Mouse (Mus musculus): ENCODE data around the gene Mknk2.

Mknk2 gene

DNA sequence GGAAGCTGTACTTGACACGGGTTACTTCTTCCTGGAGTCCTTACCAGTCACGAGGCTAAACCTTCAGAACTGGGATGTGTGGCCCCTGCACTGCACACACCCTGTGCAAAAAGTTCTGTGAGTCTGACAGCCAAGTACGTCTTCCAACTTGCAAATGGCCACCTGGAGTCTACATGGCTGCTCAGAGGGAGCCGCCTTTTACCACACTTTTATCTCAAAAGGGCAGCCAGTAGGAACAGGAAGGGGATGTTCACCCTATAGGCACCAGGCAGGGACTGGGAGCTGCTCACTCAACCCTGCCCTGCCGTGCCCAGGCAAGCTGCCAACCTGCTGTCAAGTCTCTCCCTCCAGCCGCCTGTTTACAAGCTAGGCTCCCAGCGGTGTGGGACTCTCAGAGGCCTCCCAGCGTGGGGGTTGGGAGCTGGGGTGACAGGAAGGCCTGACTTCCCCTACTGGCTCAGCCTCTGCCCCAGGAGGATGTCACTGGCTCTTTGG lies at the start of gene Mknk2:
TSS of gene Mknk2 (minus strand) at position 171 of the 495 bp plus-strand sequence.
- peak; percentile 97 to 99 for DNase-seq

DNA sequence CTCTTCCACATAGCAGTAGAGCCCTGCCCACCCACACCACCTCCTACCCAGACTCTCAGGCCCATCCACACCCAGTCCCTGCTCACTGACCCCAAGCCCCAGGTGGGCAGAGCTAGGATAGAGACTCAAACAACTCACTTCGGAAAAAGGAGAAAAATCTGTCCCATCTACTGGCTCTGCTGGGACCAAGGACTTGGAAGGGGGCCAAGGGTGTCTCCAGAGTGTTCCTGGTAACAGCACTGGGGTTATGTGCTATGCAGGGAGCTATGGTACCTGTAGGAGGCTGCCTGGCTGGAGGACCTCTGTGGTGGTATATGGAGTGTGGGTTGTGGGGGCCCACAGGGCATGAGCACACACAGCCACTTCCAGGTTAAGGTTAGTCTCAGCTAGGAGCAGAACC lies 39.4 kb upstream of the Mknk2 start:
- DNase-seq, result no peak

DNA sequence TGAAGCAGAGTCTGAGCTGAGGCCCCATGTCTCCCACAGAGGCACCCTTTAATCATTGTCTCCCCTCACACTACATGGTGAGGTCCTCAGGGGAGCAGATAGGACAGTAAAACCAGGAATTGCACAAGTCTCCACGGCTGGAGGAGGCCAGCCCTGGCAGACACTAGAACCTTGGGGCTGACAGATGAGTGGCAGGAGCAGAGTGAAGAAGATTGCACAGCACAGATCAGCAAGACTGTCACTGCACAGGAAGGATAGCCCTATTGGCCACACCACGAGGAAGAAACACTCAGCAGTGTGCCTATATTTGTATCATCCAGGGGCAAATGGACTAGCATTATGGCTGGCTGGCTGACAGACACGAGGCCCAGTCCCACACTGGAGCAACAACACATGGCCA lies 32.9 kb upstream of the Mknk2 start:
- DNase-seq, result no peak

DNA sequence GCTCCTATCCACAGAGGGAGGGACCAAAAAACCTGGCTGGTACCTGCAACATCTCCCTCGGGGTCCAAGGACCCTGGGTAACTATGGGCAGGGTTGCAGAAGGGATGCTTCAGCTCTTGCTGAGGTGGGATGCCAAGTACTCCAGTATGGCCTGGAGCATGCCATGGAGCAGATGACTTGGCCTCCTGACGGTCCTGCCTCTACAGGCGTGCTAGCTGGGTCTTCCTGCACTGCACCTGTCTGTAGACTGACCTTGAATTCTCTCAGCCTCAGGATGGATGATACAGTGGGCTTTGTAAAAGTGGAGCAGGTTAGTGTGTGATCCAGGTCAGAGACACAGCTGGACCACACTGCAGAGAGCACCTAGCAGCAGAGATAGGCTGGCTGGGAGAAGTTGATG lies 27.6 kb upstream of the Mknk2 start:
- DNase-seq, result no peak

DNA sequence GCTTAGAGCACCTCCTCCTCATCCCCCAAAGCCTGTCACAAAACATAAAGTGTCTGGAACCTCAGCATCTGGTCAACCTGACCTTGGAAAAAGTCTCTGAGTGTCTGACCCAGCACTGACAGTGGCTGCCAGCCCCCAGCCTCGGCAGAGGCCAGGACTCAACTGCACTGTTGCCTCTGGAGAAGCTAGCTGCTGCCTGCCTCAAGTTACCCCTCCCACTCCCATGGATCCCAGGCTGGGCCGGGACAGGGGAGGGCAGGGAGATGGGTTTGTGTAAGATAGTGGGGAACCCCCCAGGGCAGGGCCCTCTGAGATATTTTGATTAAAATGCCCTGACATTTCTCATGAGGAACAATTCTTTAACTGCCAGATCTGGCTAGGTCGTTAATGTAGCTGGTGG lies 27.1 kb upstream of the Mknk2 start:
- no peak for DNase-seq

DNA sequence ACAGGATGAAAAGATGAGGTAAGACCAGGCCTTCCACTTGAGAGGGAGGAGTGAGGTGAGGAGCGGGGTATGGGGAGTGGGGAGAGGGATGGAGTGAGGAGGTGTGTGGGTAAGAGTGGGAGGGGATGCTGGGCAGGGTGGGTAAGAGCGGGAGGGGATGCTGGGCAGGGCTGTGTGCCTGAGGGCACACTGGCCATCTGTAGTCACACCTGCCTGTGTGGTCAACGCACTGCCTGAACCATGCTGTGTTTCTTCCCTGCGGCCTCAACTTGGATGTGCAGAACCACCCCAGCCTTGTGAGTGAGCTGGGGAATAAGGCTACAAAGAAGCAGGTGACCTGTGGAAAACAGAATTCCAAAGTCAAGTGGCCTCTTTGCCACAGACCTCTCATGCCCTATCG lies 26.5 kb upstream of the Mknk2 start:
- no peak for DNase-seq

DNA sequence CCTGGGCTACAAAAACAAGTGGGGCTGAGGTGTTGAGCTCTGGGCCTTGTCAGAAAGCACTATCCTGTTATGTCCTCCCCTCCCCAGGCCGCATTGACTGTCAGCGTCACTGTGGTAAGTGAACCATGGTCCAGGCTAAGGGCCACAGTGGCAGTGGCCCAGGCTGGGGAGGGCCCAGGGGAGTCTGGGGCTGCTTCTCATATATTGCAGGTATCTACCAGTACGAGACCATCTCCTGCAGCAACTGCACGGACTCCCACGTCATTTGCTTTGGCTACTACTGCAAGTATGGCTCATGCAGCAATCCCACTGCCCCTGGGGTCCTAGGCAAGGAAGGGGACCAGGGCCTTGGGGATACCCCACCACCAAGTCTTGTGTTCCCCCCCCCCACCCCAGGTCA lies 25.7 kb upstream of the Mknk2 start:
- no peak for DNase-seq

DNA sequence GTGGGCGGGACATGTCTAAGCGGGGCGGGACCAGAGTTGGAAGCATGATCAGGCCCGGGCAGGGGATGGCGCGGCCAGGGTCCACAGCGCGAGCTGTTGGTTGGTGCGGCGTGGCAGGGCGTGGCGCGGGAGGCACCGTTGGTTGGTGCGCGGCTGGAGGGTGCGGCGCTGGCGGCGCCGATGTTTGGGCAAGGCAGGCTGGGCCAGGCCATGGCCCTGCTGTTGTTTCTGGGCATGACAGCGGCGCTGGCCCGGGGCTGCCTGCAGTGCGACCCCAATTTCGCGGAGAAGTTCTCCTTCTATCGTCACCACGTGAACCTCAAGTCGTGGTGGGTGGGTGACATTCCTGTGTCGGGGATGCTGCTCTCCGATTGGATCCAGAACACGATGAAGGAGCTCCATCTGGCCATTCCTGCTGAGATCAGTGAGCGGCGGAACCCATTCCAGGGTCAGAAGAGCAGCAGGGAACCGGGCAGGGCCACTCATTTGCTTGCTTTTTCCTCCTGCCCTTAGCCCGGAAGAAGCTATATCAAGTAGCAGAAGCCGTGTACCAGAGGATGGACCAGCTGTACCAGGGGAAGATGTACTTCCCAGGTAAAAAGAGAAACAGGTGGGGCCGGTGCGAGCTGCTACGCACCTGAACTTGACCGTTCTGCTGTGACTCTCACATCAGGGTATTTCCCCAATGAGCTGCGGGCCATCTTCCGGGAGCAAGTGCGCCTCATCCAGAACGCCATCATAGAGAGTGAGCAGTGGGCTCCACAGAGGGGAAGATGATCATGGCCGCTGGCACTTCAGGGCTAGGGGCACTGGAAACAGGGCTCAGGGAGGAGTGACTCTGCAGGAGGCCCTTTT lies 24.9 kb upstream of the Mknk2 start:
- DNase-seq, result peak; percentile 96 to 98

DNA sequence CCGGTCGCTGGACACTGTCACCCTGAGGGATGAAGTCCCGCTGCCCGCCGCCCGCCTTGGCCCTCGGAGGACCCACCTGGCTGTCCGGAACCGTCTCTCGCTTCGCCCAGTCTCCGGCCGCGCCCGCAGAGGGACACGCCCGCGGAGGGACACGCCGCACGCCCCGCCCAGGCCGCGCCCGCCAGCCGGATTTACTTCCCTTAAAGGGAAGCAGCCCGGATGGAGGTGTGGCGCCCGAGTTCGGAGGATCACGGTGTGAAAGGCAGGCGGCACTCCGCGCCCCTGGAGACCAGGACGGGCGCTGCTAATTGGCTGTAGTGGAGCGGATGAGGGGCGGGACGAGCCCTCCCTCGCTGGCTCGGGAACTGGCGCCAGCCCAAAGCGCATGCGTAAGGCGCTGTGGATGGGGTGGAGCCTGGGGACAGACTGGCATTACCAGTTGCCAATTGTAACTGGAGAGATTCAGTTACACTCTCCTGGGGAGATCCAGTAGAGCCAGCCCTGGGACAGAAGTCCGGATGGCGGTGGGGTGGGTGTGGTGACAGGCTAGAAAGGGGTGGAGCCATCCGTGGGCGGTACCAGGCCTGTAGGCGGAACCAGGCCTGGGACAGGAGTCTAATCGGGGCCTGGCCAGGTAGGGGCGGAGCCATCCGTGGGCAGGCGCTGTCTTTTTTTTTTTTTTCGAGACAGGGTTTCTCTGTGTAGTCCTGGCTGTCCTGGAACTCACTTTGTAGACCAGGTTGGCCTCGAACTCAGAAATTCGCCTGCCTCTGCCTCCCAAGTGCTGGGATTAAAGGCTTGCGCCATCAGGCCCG lies 24.0 kb upstream of the Mknk2 start, which contains the start of the genes Mob3a and Izumo4:
TSS of gene Mob3a (minus strand) at position 257 of the 815 bp plus-strand sequence.
TSS of gene Izumo4 (plus strand) at position 464 of the 815 bp plus-strand sequence.
- peak; percentile 98 to 99 for DNase-seq

DNA sequence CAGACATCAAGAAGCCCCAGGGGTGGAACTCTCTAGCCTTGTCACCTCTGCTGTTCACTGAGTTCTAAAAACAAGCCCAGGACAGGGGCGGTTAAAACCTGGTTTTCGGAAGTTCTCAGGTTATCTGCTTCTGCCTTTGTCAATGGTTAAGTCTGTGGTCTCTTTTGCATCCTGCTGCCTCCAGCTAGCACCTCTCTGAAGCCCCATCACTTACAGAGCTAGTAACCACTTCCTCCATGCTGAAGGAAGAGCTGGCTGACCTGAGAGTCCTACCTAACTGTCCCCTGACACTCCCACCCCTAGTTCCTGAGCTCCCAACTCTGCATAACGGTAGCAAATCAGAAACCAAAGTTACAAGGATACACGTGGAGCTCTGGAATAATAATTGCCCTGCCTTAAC lies 22.8 kb upstream of the Mknk2 start:
- DNase-seq, result no peak

DNA sequence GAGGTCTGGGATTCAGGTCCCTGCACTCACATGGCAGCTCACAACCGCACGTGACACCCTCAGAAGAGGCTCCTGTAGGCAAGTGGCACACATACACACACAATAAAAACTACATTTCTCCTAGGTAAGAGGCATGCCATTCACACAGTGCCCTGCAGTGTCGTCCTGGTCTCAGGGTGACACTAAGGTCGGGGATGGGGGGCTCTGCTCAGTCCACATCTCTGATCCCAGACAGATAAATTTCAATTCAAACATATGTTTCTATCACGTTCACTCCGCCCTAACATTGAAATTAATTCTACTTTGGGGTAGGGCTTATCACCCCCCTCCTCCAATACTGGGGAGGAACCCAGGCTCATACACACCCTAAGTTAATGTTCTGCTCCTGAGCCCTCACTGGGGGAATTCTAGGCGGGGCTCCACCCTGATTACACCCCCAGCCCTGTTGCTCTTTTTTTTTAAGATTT lies 22.2 kb upstream of the Mknk2 start:
- no peak for DNase-seq

DNA sequence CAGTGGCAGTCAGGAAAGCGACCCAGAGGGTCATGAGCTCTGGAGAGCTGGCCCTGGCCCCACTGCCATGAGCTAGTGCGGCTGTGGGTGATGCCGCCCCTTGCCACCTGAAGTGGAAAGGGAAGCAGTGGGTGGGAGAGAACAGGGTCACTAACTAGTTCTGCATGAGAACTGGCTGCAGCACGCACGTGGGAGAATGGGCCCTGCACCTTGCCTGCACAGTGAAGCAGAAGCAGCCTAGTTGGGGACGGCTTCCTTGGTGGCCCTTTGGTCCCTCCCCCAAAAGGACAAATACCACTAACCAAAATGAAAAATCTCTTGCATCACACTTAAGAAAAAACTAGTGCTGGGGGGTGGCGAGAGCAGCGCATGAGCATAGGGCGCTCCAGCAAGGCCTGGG lies 20.7 kb upstream of the Mknk2 start:
- DNase-seq, result no peak

DNA sequence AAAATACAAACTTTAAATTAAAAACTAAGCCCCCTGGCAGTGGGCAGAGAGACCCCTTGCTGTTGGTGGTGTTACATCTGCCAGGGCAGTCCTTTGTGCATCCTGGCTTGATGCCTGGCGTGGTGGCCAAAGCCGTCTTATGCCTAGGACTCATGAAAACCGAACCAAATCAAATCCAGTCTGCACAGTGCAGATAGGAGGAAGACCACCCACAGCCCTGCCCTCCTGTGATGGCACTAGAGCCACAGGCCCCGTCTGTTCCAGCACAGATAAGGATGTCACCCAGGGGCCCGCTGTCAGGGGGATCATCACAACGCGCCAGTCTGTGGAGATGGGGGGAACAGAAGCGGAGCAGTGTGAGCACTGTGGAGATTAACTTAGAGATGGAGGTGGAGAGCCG lies 19.9 kb upstream of the Mknk2 start:
- DNase-seq, result no peak

DNA sequence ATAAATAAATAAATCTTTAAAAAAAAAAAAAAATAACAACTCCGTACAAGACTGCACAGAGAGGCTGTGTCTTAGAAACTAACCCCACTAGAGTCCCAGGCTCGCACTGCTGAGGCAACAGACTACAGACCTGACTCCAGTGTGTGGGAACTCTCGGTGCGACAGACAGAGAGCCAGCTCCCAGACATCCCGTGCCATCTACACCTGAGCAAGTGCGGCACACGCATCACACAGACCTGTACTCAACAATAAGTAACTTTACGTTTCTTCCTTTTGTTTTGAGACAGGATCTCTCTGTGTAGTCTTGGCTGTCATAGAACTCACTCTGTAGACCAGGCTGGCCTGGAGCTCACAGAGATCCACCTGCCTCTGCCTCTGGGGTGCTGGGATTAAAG lies 19.5 kb upstream of the Mknk2 start:
- no peak for DNase-seq

DNA sequence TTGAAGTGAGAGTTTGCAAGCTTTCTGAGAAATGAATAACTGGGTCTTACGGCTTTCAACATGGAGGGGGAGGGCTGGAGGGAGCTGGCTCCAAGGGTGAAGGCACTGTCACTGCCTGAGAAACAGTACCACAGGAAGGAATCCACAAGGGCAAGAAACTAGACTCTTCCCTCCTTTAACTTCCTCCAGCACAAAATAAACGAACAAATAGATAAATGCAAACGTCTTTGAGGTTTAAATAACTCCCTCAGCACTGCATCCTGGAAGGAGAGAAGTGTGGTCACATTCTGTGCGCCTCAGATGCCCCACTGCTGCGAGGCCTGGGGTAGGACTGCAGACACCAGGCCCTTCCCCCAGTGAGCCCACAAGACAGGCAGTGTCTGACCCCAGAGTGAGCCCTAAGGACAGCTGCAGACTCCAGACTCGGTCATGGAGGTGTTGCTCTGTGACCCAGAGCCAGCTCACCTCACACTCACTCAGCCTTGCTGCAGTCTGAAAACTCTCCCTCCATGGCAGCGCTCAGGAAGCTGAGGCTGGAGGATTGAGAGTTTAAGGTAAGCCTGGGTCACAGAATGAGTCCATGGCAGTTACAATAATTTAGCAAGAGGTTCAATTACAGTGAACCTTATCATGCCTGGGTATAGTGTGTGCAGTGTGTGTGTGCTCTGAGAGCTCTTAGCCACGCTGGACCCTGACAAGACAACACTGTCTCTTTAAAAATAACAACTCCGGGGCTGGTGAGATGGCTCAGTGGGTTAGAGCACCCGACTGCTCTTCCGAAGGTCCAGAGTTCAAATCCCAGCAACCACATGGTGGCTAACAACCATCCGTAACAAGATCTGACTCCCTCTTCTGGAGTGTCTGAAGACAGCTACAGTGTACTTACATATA lies 18.8 kb upstream of the Mknk2 start:
- DNase-seq, result no peak

DNA sequence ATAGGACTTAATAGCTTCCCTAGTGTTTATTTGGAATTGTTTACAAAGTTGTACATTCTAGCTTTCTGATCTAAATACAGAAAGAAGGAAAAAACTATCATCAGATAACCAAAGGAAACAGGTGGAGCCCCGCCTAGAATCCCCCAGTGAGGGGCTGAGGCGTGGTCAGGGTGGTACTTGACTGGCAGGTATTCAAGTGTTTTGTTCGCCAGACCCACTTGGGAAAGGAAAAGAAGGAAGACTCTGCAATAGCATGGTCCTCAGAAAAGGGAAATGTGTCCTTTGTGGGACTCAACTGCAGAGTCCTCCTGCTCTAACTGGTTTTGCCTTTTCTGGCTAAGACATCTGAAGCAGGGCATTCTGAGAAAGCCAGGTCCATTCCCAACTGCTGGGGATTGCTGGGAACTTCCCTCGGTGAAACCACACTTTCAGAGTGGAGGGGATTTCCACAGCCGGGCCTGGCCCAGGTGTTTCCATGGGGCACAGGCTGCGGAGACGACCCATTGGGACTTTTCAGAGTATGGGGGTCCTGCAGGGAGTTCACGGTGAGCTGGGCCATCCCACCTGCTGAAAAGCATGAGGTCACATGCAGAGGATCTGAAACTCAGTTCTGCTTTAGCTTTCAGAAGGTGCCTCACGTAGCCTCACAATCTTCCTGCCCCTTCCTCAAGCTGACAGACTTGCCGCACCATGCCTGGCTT lies 18.0 kb upstream of the Mknk2 start:
- no peak for DNase-seq

DNA sequence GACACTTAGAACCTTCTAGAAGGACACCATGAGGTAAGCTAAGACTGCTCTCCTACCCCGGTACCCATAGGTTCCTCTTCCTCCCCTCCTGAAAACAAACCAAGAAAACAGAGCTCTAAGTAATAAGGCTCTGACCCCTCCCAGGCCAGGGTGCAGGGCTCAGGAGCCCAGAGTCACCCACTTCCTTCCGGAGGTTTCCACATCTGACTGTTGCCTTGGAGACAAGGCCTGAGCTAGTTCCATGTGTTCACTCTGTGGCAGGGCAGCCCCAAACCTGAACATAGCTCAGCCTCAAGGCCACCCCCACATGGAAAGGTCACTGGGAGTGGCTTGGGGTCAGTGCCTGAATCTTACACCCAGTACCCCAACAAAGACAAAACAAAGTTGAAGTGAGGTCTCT lies 17.3 kb upstream of the Mknk2 start:
- peak; percentile 26 to 49 for DNase-seq

DNA sequence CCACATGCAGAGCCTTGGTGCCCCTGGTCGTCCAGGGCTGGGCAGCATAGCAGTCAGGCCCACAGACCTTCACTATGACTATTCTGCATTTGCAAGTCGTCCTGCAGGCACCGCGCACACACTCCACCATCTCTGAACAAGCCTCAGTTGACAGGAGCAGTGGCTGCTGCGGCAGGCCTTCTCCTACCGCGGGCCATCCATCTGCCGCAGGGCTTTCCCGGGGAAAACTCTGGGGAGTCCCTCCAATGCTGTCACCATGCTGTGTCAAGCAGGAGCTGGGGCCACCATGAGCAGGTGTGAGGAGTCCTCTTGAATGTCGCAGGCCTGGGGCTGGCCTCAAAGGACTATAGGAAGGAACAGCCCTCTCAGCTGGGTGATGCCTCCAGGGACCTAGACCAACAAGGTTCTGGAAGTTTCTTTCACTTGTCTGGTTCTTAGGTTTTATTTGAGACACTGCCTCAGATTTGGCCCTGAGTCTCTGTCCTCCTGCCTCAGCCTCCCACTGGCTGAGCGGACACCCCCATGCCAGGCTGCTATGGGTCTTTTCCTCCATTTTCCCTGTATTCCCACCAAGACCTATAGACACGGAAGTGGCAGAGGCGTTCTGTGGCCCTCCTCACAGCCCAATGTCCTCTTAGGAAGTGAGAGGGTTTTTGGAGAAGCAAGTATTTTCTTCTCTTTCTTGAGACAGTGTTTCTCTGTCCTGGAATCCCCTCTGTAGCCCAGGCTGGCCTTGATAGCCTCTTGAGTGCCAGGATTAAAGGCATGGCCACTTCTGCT lies 16.4 kb upstream of the Mknk2 start:
- DNase-seq, result no peak

DNA sequence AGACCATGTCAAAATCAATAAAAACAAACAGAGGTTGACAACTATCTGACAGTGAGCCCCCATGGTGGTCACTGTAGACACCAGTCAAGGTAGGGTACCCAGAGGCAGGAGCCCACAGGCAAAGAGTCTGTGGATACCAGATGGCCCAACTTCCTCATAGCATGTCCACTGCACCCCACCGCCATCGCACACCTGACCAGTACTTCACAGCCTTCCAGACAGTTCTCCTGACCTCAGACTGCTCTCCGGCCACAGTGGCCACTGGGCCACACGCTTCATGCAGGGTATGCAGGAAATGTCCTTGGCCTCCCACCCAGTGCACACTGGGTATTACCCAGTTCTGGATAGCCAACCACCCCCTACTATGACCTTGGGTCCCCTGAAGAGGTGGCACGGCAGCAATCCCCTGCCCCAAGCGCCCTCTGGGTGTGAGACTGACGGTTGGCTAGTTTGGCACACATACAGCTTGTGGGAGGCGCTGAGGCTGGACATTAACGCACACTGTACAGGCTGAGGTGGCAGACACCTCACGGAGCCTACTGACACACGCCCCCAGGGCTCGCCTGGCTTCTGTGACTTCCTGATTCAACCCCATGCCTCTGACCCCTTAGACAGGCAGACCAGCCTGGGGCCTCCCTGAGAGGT lies 15.6 kb upstream of the Mknk2 start:
- DNase-seq, result peak in 1 of 2 experiments; percentile 38
